ENCODE assay signal across 11 mouse cellular contexts in genomic region chr2:13399480-13400072, GRCm38 (mm10).
A peak's percentile ranks its signal among the peaks of the same experiment; 100 is the strongest.
DNase-seq lines count a peak whose midpoint lies in the region; ATAC-seq lines count a peak whose summit lies in the region.
"Had no signal": no experiment of that assay in that cellular context is flagged by ENCODE, and none has a peak within 500 bp of the region (broad histone marks: within the 10 kb centered on the region; RNA-seq: fewer than 3 reads in every experiment).

No protein-coding gene starts in this region.

- 0 out of 2 replicates have a peak overlapping the region, but pooled peaks have one; percentile 72 for H3K27ac ChIP-seq in kidney, embryonic 15.5 days
- peak overlapping the region; percentile 67 for H3K27ac ChIP-seq in forebrain, embryonic 15.5 days (replicated peaks)
- peak overlapping the region; percentile 45 for H3K27ac ChIP-seq in midbrain, embryonic 13.5 days
- H3K27ac ChIP-seq: liver, embryonic 15.5 days had no signal

- no peaks in the 10 kb centered on the region for H3K36me3 ChIP-seq in kidney, embryonic 15.5 days
- H3K36me3 ChIP-seq in forebrain, embryonic 15.5 days: no peaks in the 10 kb centered on the region
- H3K36me3 ChIP-seq in midbrain, embryonic 13.5 days: no peaks in the 10 kb centered on the region
- H3K36me3 ChIP-seq: G1E; liver, embryonic 15.5 days had no signal

- no peak overlapping the region for H3K9ac ChIP-seq in kidney, embryonic 15.5 days
- no peak overlapping the region for H3K9ac ChIP-seq in forebrain, embryonic 15.5 days (replicated peaks)
- H3K9ac ChIP-seq in midbrain, embryonic 13.5 days (replicated peaks): no peak overlapping the region
- H3K9ac ChIP-seq: liver, embryonic 15.5 days had no signal

- H3K4me2 ChIP-seq in kidney, embryonic 15.5 days: no peak overlapping the region
- H3K4me2 ChIP-seq in forebrain, embryonic 15.5 days (replicated peaks): no peak overlapping the region
- H3K4me2 ChIP-seq in midbrain, embryonic 13.5 days (replicated peaks): no peak overlapping the region
- H3K4me2 ChIP-seq: liver, embryonic 15.5 days had no signal

- H3K27me3 ChIP-seq in kidney, embryonic 15.5 days: no peaks in the 10 kb centered on the region
- no peaks in the 10 kb centered on the region for H3K27me3 ChIP-seq in forebrain, embryonic 15.5 days
- no peaks in the 10 kb centered on the region for H3K27me3 ChIP-seq in midbrain, embryonic 13.5 days
- H3K27me3 ChIP-seq: liver, embryonic 15.5 days had no signal

- H3K4me1 ChIP-seq in kidney, embryonic 15.5 days: peaks cover 14% of the 10 kb centered on the region
- H3K4me1 ChIP-seq in forebrain, embryonic 15.5 days: peaks cover 23% of the 10 kb centered on the region
- peaks cover 26% of the 10 kb centered on the region for H3K4me1 ChIP-seq in midbrain, embryonic 13.5 days (replicated peaks)
- H3K4me1 ChIP-seq: liver, embryonic 15.5 days had no signal

- WGBS in kidney, embryonic 15.5 days: 69% methylated on average over 5 of the region's 5 CpGs
- 33% methylated on average over 5 of the region's 5 CpGs for WGBS in forebrain, embryonic 15.5 days
- 44% methylated on average over 5 of the region's 5 CpGs for WGBS in midbrain, embryonic 13.5 days

- no peaks in the 10 kb centered on the region for H3K9me3 ChIP-seq in kidney, embryonic 15.5 days (replicated peaks)
- H3K9me3 ChIP-seq in forebrain, embryonic 15.5 days: no peaks in the 10 kb centered on the region
- no peaks in the 10 kb centered on the region for H3K9me3 ChIP-seq in midbrain, embryonic 13.5 days
- H3K9me3 ChIP-seq: G1E; liver, embryonic 15.5 days had no signal

- H3K4me3 ChIP-seq in kidney, embryonic 15.5 days (replicated peaks): no peak overlapping the region
- H3K4me3 ChIP-seq in forebrain, embryonic 15.5 days: no peak overlapping the region
- no peak overlapping the region for H3K4me3 ChIP-seq in midbrain, embryonic 13.5 days (replicated peaks)
- H3K4me3 ChIP-seq: liver, embryonic 15.5 days had no signal

- peak; percentile 29; the same call in 1 of the 2 replicates for ATAC-seq in kidney, embryonic 15.5 days (replicated peaks; ENCODE audit: low FRiP score)
- peak; percentile 57 for ATAC-seq in forebrain, embryonic 15.5 days (replicated peaks)
- peak; percentile 67 for ATAC-seq in midbrain, embryonic 13.5 days
- ATAC-seq in inflammation-experienced regulatory T-cells, adult 6 months: no peak

- DNase-seq in kidney, postnatal 25 days: no peak
- DNase-seq in Muller cell, postnatal 12 days (ENCODE audit: inconsistent ontology term): peak; percentile 49
- no peak for DNase-seq in T-cell, adult 2 months (ENCODE audit: low spot score)
- no peak for DNase-seq in cerebellum, postnatal 14 days
- DNase-seq: layer of hippocampus, adult 9-11 months had no signal
